Mouse (Mus musculus) mouse embryonic stem cell (cell line): Measurements from ENCODE around the gene Ferd3l.

Source experiments
- in situ Hi-C, 2 experiments: fragments of 300-500 bp; cut with MboI; formaldehyde crosslinking; loops; 1 replicate in 1 of 2; 3 replicates in 1 of 2; pipeline ENCODE4 v1.14.3; 2019 to 2020; ENCODE audit warnings: low sequenced_read_pairs in 2 of 2, low pct_unique_long_range_greater_than_20kb in 1 of 2, mixed read lengths in 1 of 2; ENCODE audit not compliant: unreplicated experiment in 1 of 2

The Ferd3l gene

DNA sequence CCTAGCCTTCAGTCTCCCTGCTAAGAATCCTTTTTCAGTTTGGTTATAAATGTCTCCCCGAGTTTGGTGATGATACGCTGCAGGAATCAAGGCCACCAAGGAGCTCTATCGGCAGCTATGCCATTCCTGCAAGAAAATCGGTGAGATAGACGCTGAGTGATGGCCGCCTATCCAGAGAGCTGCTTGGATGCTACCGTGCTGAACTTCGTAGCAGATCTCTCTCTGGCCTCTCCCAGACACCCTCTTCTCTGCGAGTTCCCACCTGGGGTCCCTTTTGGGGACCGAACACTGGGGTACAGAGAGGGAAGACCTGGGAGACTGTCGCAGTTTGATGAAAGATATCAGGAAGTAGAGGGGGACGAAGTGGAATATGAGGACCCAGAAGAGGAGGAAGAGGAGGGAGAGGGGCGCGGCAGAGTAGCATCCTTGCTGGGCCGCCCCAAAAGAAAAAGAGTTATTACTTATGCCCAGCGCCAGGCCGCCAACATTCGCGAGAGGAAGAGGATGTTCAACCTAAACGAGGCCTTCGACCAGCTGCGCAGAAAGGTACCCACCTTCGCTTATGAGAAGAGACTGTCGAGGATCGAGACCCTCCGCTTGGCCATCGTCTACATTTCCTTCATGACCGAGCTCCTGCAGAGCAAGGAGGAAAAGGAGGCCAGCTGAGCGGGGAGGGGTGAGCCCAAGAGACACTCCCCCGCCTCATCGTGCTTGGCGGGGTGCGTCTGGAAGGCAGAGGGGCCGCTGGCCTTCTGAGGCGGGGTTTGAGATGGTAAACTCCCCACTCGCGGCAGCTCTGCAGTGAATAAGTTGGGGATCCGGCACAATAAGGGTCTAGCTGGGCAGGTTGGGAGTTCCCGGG lies at the start of gene Ferd3l:
Gene Ferd3l (plus strand): TSS at position 95 of the 862 bp plus-strand sequence.
- in situ Hi-C loops = no loop called here

DNA sequence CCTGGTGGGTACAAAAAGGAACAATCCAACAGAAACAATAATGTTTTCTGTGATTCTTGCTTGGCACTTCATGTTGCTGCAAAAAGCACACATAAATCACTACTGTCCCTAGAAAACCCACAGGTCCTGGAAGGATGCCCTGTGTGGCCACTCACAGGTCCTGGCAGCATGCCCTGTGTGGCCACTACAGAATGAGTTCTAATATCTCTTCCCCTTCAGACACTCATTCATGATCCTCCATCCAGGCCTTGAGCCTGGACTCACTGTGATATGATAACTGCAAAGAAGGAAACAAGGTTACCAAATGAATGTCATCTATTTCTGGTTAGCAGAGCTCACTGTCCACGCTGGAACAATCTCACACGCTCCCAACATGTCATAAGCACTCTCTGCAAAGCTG lies 34.3 kb upstream of the Ferd3l start:
- in situ Hi-C loops = no loop called here

DNA sequence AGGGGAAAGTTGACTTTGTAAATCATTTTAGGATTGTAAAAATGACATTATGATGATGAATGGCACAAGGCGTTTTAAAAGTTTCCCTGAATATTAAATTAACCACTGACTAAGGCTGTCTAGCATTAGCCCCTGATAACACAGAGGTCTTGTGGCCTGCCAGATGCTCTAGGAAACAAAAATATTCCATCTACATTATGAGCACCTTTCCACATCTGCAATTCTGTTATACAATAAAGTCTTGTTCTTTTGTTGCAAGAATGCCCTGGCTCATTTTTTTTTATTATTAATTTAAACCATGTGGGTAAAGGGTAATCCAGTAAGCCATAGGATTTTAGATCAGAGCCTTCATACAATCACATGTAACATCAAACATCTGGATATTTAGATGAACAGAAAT lies 33.6 kb upstream of the Ferd3l start:
- in situ Hi-C loops = no loop called here

DNA sequence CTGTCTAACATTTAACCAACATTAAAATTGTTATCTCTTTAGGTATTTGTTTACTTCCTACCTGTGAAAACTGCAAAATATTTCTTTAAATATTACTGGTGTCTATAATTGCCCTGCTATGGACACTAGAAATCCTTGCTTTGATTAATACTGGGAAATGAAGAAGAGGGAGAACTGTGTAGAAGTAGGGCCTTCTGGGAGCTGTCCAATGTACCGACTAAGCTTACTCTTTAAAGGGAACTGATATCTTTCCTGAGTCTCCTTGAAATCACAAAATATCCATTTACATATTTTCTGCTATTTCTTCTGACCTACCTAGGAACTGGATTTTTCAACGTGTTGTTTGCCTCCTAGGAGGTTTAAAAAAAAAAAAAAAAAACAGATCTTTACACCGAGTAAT lies 1.5 kb upstream of the Ferd3l start:
- in situ Hi-C loops = no loop called here

DNA sequence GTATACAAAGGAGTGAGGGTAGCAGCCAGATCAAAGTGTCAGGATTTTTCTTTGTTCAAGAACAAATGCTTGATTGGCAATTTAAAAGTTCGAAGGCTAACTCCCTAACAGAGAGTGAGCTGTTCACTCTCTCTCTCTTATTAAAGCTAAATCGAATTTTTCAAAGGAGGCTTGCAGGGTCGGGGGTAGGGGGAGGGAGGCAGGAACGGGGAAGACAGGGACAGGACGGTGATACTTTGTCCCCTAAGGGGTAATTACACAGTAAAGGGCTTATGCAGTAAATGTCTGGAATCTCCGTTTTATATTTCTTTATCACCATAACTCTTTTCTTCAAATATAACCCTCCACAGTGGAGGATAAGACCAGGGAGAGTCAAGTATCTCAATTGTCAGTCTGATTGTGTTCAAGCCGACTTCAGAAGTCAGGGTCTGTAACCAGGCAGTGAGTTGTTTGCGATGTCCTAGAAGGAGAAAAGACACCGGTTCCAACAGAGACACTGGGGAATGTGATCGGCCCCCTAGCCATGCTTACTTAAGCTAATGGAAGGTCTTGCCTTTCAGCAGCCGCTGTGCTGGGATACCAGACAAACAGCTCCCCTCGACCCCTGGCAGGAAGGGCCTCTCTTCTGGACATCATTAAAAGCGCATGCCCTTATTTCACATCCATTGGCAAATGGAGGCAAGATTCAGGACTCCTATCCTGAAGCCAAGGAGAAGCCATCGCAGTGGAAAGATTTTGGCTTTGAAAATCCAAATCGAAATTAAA lies 709 bp upstream of the Ferd3l start:
- in situ Hi-C loops = no loop called here

DNA sequence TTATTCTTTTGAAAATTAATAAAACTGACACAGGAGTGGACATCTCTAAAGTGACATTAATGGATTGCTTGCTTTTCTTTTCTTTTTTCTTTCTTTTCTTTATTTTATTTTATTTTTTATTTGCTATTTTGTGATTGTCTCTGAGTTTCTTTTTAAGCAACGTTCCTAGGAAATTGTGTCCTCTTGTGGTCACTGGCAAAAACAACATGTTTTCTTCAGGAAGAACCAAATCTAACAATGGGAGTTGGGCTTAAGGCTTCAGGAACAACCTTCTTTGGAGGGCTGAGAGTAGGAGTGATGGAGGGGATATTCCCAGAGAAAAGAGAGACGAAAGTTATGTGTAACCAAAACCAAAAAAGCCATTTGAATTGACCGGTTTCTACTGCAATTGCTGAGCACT lies 24.6 kb downstream of the Ferd3l start:
- in situ Hi-C loops = no loop called here

DNA sequence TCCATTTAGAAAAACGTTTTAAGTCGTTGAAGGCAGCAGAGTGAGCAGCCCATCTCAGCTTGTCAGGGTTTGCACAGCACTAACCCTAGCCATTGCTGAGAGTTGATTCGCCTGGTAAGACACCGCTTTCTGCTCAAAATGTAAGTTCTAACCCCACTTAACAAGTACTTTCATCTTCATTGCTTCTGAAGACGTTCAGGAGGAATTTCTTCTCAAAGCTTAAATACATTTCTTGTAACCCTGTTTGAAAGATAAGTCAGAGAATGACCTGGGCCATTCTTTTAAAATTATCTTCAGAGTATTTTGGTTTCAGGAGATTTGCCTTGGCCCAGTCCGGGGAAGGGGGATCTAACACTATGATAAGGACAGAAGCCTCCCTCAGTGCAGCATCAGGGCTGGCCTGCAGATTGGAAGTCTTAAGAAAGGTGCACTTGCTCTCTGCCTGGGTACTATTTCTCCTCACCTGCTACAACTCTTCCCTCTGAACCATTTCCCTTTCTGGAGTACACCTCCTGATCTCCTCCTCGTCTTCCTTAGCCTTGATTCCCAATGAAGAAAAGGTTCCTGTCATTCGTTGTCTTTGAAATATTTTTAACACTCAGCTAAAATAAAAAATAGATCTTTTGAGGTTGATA lies 26.8 kb downstream of the Ferd3l start:
- in situ Hi-C loops = no loop called here

DNA sequence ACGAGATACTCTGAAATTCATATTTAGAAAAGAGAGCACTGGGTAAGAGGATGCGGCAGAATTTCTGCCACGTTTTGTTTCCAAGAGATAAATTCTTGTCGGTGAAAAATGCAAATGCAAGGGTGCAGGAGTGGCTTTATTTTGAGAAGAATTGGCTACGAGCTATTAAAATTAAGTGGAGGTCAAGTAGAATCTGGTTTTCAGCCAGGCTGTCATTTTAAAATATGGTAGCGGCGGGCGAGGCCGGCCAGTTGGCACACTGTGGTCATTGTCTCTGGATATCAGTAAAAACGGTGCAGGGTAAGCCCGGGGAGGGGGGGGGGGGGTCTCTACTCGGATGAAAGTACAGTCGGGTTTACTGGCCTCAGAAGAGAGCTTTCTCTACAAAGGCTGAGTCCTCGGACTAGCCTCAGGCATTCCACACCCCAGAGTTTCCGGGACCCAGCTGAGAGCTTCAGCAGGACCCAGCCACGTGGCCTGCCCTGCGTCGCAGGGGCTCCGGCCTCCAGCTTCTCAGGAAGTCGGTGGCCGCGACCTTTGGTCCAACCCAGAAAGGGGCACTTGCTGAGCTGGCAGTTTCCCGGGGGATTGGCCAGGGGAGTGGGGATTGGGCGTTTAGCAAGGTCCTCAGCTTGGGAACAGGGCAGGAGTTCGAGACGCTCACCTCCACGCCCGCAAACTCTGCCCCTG lies 27.5 kb downstream of the Ferd3l start:
- in situ Hi-C loops = no loop called here

DNA sequence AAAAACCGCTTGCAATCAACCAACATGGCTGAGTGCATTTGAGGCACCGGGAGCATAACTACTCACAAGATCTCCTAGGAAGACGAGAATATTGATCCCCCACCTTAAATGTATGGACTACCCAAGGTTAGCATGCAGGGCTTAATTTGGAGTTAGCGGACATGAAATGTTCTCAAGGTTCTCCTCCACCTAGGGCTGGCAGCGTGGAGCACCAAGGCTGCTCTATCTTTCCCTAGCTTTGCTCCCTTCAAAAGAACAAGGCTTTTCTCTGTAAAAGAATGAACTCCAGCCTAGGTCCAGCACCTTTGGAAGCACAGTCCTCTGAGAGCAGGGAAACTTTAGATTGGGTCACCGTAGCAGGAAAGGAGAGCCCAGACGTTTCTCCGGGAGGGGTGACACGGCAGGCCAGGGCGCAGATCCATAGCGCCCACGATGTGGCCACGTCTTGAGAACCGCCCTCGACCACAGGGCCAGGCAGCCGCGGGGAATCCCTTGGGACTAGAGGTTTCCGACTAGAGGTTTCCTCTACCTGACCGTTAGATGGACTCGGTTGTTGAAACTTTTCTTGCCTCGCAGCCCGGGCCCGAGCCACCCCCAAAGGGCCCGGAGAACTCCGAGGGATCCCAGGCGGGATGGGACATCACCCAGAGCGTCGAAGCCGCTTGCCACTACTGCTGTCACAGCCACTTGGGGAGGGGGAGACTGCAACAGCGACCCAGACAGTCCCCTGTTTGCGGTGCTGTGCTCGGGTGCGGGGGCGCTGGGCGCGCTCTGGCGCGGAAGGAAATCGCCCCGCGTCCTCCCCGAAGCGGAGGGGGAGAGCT lies 28.6 kb downstream of the Ferd3l start:
- in situ Hi-C loops = no loop called here

DNA sequence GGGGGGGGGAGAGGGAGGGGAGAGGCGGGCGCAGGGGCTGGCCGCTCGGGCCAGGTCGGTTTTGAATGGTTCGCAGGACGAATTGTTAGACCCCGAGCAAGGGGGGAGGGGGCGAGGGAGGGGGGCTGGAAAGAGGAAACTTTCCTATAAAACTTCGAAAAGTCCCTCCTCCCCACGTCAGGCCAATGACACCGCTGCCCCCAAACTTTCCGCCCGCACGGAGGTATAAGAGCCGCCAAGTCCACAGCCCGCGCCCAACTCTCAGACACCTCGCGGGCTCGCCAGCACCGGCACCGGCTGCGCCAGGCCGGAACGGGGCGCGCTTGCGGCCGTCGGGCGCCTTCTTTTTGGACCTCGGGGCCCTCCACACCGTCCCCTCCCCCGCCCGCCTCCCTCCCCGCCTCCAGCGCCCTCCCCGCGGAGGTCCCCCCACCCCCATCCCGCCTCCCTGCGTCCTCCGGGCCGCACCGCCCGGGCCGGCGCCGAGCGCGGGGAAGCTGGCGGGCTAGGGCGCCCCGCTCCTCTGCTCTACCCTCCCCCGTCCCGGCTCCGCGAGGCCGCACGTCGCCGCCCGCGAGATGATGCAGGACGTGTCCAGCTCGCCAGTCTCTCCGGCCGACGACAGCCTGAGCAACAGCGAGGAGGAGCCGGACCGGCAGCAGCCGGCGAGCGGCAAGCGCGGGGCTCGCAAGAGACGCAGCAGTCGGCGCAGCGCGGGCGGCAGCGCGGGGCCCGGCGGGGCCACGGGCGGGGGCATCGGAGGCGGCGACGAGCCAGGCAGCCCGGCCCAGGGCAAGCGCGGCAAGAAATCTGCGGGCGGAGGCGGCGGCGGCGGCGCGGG lies 29.4 kb downstream of the Ferd3l start, which contains the start of gene Twist1:
Gene Twist1 (plus strand): TSS at position 272 of the 841 bp plus-strand sequence.
- in situ Hi-C loops = no loop called here

DNA sequence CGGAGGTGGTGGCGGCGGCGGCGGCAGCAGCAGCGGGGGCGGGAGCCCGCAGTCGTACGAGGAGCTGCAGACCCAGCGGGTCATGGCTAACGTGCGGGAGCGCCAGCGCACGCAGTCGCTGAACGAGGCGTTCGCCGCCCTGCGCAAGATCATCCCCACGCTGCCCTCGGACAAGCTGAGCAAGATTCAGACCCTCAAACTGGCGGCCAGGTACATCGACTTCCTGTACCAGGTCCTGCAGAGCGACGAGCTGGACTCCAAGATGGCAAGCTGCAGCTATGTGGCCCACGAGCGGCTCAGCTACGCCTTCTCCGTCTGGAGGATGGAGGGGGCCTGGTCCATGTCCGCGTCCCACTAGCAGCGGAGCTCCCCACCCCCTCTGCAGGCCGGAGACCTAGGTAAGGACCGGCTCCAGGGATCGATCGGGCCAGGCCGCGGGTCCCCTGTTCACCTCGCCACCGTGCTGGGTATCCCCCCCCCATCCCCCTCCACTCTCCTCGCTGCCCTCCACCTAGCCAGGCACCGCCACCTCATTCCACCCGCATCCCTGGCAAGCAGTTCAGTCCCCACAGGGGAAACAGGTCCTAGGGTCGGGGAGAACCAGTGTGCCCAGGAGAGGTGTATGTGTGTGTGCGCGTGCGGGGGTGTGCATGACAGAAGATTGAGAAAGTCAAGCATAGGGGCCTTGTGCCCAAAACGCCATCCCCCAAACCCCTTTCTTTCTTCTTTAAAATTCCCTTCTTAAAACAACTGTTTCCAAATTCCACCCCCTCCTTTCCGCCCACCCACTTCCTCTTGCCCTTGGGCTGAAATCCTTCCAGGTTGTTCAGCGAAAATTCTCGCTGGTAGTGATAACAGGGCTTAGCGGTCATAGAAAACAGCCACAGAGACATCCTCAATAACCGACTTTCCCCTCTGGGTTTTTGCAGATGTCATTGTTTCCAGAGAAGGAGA lies 30.3 kb downstream of the Ferd3l start:
- in situ Hi-C loops = no loop called here

DNA sequence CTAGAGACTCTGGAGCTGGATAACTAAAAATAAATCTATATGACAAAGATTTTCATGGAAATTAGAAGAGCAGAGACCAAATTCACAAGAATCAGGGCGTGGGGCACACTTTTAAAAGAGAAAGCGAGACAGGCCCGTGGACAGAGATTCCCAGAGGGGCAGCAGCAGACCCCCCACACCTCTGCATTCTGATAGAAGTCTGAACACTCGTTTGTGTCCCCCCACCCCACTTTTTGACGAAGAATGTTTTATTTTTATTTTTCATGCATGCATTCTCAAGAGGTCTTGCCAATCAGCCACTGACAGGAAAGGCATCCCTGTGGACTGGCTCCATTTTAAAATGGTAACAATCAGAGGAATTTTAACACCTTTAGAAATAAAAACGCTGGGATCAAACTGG lies 31.0 kb downstream of the Ferd3l start:
- in situ Hi-C loops = no loop called here

DNA sequence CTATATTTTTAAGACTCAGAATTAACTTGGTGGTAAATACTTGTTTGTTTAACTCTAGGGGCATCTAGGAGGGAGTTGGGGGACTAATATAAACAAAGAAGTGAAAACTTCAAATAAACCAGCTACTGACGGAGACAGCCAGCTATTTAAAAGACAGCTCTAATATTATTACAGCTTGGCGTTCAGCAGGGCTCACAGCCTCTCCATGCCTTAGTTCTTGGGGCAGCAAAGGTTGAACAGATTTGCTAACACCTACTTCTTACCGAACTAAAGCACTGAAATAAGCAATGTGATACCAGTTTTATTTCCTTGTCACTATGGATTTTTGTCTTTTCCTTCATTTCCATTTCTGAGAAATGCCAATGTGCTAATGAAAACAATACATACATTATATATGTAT lies 31.6 kb downstream of the Ferd3l start:
- in situ Hi-C loops = no loop called here

DNA sequence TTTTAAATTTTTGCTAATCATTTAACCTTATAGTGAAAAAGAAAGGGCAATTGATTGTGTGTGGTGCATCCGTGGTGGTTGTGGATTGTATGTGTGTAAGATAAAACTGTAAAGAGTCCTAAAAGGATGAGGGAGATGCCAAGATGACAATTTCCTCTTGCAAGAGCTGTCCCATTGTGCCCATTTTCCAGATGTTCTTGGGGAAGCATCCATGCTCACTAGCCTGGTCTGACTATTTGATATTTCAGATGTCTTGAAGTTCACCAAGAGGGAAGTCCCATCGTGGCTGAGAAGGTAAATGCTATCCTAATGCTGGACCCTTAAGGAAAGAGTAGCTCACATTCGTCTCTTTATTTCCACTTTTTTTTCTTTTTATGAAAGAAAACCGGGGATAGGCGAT lies 32.8 kb downstream of the Ferd3l start:
- in situ Hi-C loops = no loop called here

DNA sequence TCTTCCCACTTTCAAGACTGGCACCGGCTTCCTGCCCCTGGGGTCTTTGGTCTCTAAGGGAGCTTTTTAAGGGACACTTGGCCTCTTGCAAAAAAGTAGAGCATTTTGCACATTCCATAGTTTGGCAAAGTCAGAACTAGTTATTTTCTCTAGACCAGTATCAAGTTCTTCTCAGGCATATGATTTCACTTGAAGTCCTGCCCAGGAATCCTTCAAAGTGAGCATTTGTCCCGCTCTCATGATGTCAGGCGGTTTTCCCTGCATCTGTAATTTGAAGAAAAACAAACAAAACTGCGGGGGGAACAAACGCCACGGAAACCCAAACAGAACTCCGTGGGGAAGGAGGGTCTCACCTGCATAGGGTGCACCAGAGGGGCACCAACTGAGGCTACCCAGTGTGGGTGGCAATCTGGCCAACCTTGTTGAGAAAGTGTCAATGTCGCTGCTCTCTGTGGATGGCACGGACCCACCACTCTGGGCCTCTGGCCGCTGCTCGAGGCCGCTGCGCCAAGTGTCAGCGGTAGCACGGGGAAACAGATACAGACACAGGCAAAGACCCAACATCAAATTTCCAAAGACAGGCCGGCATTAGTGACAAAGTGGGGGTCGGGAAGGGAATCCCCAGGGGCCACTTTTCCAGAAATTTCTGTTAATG lies 34.0 kb downstream of the Ferd3l start:
- in situ Hi-C loops = no loop called here

DNA sequence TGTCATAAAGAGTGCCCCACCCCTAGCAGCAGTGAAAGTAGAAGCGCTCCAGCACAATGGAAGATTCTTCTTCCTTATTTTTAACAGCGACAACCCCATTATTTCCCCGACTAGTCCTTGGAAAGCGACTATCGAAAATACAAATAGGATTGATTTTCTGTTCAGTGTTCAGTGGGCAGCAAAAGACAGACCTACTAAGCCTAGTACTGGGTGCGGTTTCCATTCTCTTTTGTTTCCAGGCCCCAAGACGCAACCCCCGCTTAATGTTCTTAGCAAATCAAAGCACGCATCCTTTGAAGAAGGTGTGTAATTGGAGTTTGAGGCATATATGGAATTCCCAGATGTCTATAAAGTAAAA lies 34.5 kb downstream of the Ferd3l start:
- in situ Hi-C loops = no loop called here
